Mouse (Mus musculus): ENCODE data around the gene Gm49337.

Gene Gm49337

GRCm38 (mm10) chr4:116173072-116173471 is at the start of gene Gm49337, which contains the start of gene 1700042G07Rik:
Gene Gm49337 (plus strand): TSS chr4:116173384.
Gene 1700042G07Rik (plus strand): TSS chr4:116173372.
- no peak for DNase-seq (ENCODE audit: low read depth, low spot score)

- DNase-seq (ENCODE audit: low read depth, low spot score): peak; percentile 83
Observed at GRCm38 (mm10) chr4:116123602-116124519, 49.3 kb upstream of the Gm49337 start, which contains the start of the genes Rad54l and Pomgnt1. Gene Rad54l (minus strand): TSS chr4:116123690. Gene Pomgnt1 (plus strand): TSS chr4:116123840.

GRCm38 (mm10) chr4:116125803-116126386 is 47.3 kb upstream of the Gm49337 start:
- no peak for DNase-seq (ENCODE audit: low read depth, low spot score)

GRCm38 (mm10) chr4:116127956-116128355 is 45.2 kb upstream of the Gm49337 start:
- DNase-seq (ENCODE audit: low read depth, low spot score): no peak

- no peak for DNase-seq (ENCODE audit: low read depth, low spot score)
Observed at GRCm38 (mm10) chr4:116133126-116133525, 40.1 kb upstream of the Gm49337 start.

- peak; percentile 58 for DNase-seq (ENCODE audit: low read depth, low spot score)
Observed at GRCm38 (mm10) chr4:116134990-116135389, 38.2 kb upstream of the Gm49337 start.

- no peak for DNase-seq (ENCODE audit: low read depth, low spot score)
Observed at GRCm38 (mm10) chr4:116137421-116137996, 35.7 kb upstream of the Gm49337 start.

- no peak for DNase-seq (ENCODE audit: low read depth, low spot score)
Observed at GRCm38 (mm10) chr4:116140801-116141574, 32.2 kb upstream of the Gm49337 start.

GRCm38 (mm10) chr4:116141736-116142135 is 31.4 kb upstream of the Gm49337 start:
- no peak for DNase-seq (ENCODE audit: low read depth, low spot score)

GRCm38 (mm10) chr4:116142269-116142668 is 30.9 kb upstream of the Gm49337 start:
- DNase-seq (ENCODE audit: low read depth, low spot score): no peak

GRCm38 (mm10) chr4:116143317-116143811 is 29.8 kb upstream of the Gm49337 start:
- DNase-seq (ENCODE audit: low read depth, low spot score): no peak

GRCm38 (mm10) chr4:116143891-116144717 is 29.1 kb upstream of the Gm49337 start:
- DNase-seq (ENCODE audit: low read depth, low spot score): peak; percentile 57

- no peak for DNase-seq (ENCODE audit: low read depth, low spot score)
Observed at GRCm38 (mm10) chr4:116149812-116150155, 23.4 kb upstream of the Gm49337 start.

- peak; percentile 75 for DNase-seq (ENCODE audit: low read depth, low spot score)
Observed at GRCm38 (mm10) chr4:116150156-116150861, 22.9 kb upstream of the Gm49337 start.

GRCm38 (mm10) chr4:116150862-116151221 is 22.3 kb upstream of the Gm49337 start:
- no peak for DNase-seq (ENCODE audit: low read depth, low spot score)

GRCm38 (mm10) chr4:116151238-116151637 is 21.9 kb upstream of the Gm49337 start, which contains the start of gene Lurap1:
Gene Lurap1 (minus strand): TSS chr4:116151338.
- no peak for DNase-seq (ENCODE audit: low read depth, low spot score)

- no peak for DNase-seq (ENCODE audit: low read depth, low spot score)
Observed at GRCm38 (mm10) chr4:116152702-116153101, 20.5 kb upstream of the Gm49337 start.

- DNase-seq (ENCODE audit: low read depth, low spot score): no peak
Observed at GRCm38 (mm10) chr4:116157882-116158281, 15.3 kb upstream of the Gm49337 start.

- DNase-seq (ENCODE audit: low read depth, low spot score): peak; percentile 79
Observed at GRCm38 (mm10) chr4:116159912-116160311, 13.3 kb upstream of the Gm49337 start.

GRCm38 (mm10) chr4:116160769-116161168 is 12.4 kb upstream of the Gm49337 start:
- DNase-seq (ENCODE audit: low read depth, low spot score): no peak

Measured in CD4-positive, CD25-positive, alpha-beta regulatory T cell, adult 2 months (primary cell).